Mouse (Mus musculus) cerebellum, adult 2 months (tissue): Measurements from ENCODE around the gene Wdr5. TPM values are rescaled to one million over a fixed set of nuclear protein-coding genes. Genes with fewer than 3 reads are reported as not detected.
"Not testable (repeated sequence)": the region's sequence is repeated elsewhere in the genome, so short reads cannot be mapped to it uniquely, and the experiment has no call there.

Experiments
- DNase-seq, 2 experiments: peaks; one replicate each; pipeline ENCODE4 v3.0.0; 2021
- H3K27ac ChIP-seq: fragments of 200-500 bp; 2 replicates; pipeline ENCODE4 v1.5.1; 2012; ENCODE audit warnings: low read length, control low read depth, inconsistent platforms; ENCODE audit not compliant: insufficient read depth
- H3K27me3 ChIP-seq: fragments of 200-500 bp; 2 replicates; pipeline ENCODE4 v1.6.1; 2012; ENCODE audit warnings: inconsistent platforms, mild to moderate bottlenecking, low read length, moderate library complexity; ENCODE audit not compliant: control insufficient read depth, insufficient read depth
- H3K4me1 ChIP-seq: fragments of 200-500 bp; 2 replicates; pipeline ENCODE4 v1.6.1; 2011; ENCODE audit warnings: low read length; ENCODE audit not compliant: control insufficient read depth, insufficient read depth
- H3K4me3 ChIP-seq: fragments of 200-500 bp; replicated peaks from 2 replicates; pipeline ENCODE3; 2011; ENCODE audit warnings: mild to moderate bottlenecking, low read depth, low read length, control low read depth; ENCODE audit not compliant: insufficient read depth
- CTCF ChIP-seq: fragments of 200-500 bp; IDR thresholded peaks from 2 replicates; pipeline ENCODE4 v1.5.1; 2011; ENCODE audit warnings: low read depth, mild to moderate bottlenecking, control low read depth, low read length, moderate library complexity, borderline replicate concordance; ENCODE audit not compliant: insufficient read depth
- POLR2A ChIP-seq: fragments of 200-500 bp; IDR thresholded peaks from 2 replicates; pipeline ENCODE4 v1.6.1; 2011; ENCODE audit warnings: low read length, control low read depth, borderline replicate concordance; ENCODE audit not compliant: insufficient read depth
- WGBS: fragments of 180-500 bp; shearing (Covaris S2); methylation state at CpG from one replicate; pipeline ENCODE4 v1.1.7; 2018; 5-methylcytosine and 5-hydroxymethylcytosine counted together
- polyA plus RNA-seq: library from polyadenylated mRNA; depleted of rRNA; stranded (reverse); fragments of >200 nt; gene quantifications from 2 replicates; pipeline ENCODE4 v1.2.3, GENCODE M21; 2012

Wdr5 gene
- polyA plus RNA-seq, 1 experiment = 30.6 TPM

GRCm38 (mm10) chr2:27487336-27488049, 27.5 kb upstream of the Wdr5 start:
- DNase-seq = no peak
- H3K4me1 ChIP-seq = no peaks in the 10 kb centered on the region
- H3K27ac ChIP-seq = no peak overlapping the region
- H3K4me3 ChIP-seq = no peak overlapping the region
- no peaks in the 10 kb centered on the region for H3K27me3 ChIP-seq
- 82% methylated on average over 3 of the region's 4 CpGs for WGBS
- no peak for TF ChIP-seq POLR2A
- no peak for TF ChIP-seq CTCF

- Histone ChIP-seq H3K4me1 (no peaks in the 10 kb centered on the region), H3K27me3 (no peaks in the 10 kb centered on the region), H3K4me3 (no peak overlapping the region), H3K27ac (no peak overlapping the region)
- 93% methylated on average over 1 of the region's 1 CpGs for WGBS
- no peak for DNase-seq
- no peak for TF ChIP-seq POLR2A
- TF ChIP-seq CTCF = no peak
Measured at GRCm38 (mm10) chr2:27488362-27488761, 26.6 kb upstream of the Wdr5 start.

GRCm38 (mm10) chr2:27490939-27491338, 24.0 kb upstream of the Wdr5 start:
- TF ChIP-seq POLR2A (no peak), CTCF (no peak)
- Histone ChIP-seq H3K4me3 (no peak overlapping the region), H3K27ac (no peak overlapping the region), H3K27me3 (no peaks in the 10 kb centered on the region), H3K4me1 (no peaks in the 10 kb centered on the region)
- no peak for DNase-seq
- WGBS = 94% methylated on average over 2 of the region's 2 CpGs

GRCm38 (mm10) chr2:27493971-27494370, 21.0 kb upstream of the Wdr5 start:
- Histone ChIP-seq H3K27ac (no peak overlapping the region), H3K4me3 (no peak overlapping the region), H3K4me1 (no peaks in the 10 kb centered on the region), H3K27me3 (no peaks in the 10 kb centered on the region)
- WGBS = 94% methylated on average over 3 of the region's 3 CpGs
- DNase-seq = no peak
- no peak for TF ChIP-seq POLR2A
- TF ChIP-seq CTCF = no peak

- Histone ChIP-seq H3K4me3 (peak overlapping the region; percentile 74), H3K4me1 (no peaks in the 10 kb centered on the region), H3K27me3 (no peaks in the 10 kb centered on the region), H3K27ac (no peak overlapping the region)
- no peak for TF ChIP-seq CTCF
- TF ChIP-seq POLR2A = no peak
- no peak for DNase-seq
- 11% methylated on average over 23 of the region's 23 CpGs for WGBS
Measured at GRCm38 (mm10) chr2:27496391-27497028, 18.4 kb upstream of the Wdr5 start.

GRCm38 (mm10) chr2:27504113-27504885, 10.7 kb upstream of the Wdr5 start:
- Histone ChIP-seq H3K4me3 (no peak overlapping the region), H3K4me1 (no peaks in the 10 kb centered on the region), H3K27ac (no peak overlapping the region), H3K27me3 (no peaks in the 10 kb centered on the region)
- DNase-seq = no peak
- WGBS = 64% methylated on average over 7 of the region's 7 CpGs
- TF ChIP-seq CTCF (no peak), POLR2A (no peak)

GRCm38 (mm10) chr2:27505539-27505938, 9.4 kb upstream of the Wdr5 start:
- DNase-seq = no peak
- H3K27me3 ChIP-seq = no peaks in the 10 kb centered on the region
- no peaks in the 10 kb centered on the region for H3K4me1 ChIP-seq
- WGBS = 24% methylated on average over 6 of the region's 6 CpGs
- no peak overlapping the region for H3K4me3 ChIP-seq
- no peak overlapping the region for H3K27ac ChIP-seq
- TF ChIP-seq POLR2A (no peak), CTCF (no peak)

- DNase-seq, H3K27ac ChIP-seq, H3K27me3 ChIP-seq, H3K4me1 ChIP-seq, H3K4me3 ChIP-seq: not testable (repeated sequence)
- 80% methylated on average over 4 of the region's 4 CpGs for WGBS
Measured at GRCm38 (mm10) chr2:27506658-27507057, 8.3 kb upstream of the Wdr5 start.
